Mouse (Mus musculus) stomach, postnatal 0 days (tissue): ENCODE results near the gene Tbl3. TPM values are rescaled to one million over a fixed set of nuclear protein-coding genes. Genes with fewer than 3 reads are reported as not detected.

Source experiments
- ATAC-seq: fragments of 200-750 bp; cut with Nextera tagmentation; 2 replicates; pipeline ENCODE4 v1.8.0; 2017; ENCODE audit not compliant: low FRiP score, low TSS enrichment
- DNase-seq: peaks from one replicate; pipeline ENCODE4 v3.0.0-alpha.2; 2016; ENCODE audit warnings: low spot score
- H3K27ac ChIP-seq: fragments of 300-500 bp; sonication (generic); replicated peaks from 2 replicates; pipeline ENCODE4 v1.5.1; 2014; ENCODE audit warnings: mild to moderate bottlenecking, control low read depth
- H3K27me3 ChIP-seq: fragments of 300-500 bp; sonication (generic); 2 replicates; pipeline ENCODE4 v1.6.1; 2014; ENCODE audit warnings: low read length; ENCODE audit not compliant: control insufficient read depth, insufficient read depth
- H3K36me3 ChIP-seq: fragments of 300-500 bp; sonication (generic); 2 replicates; pipeline ENCODE4 v1.6.1; 2014; ENCODE audit warnings: low read length, mixed read lengths; ENCODE audit not compliant: control insufficient read depth, insufficient read depth
- H3K4me1 ChIP-seq: fragments of 300-500 bp; sonication (generic); replicated peaks from 2 replicates; pipeline ENCODE4 v1.6.1; 2014; ENCODE audit warnings: antibody characterized with exemption; ENCODE audit not compliant: control insufficient read depth, insufficient read depth
- H3K4me2 ChIP-seq: fragments of 300-500 bp; sonication (generic); replicated peaks from 2 replicates; pipeline ENCODE4 v1.6.1; 2014; ENCODE audit warnings: low read depth, mild to moderate bottlenecking, control low read depth, moderate library complexity
- H3K4me3 ChIP-seq: fragments of 300-500 bp; sonication (generic); 2 replicates; pipeline ENCODE4 v1.5.1; 2014; ENCODE audit warnings: low read depth, low read length, control low read depth
- H3K9ac ChIP-seq: fragments of 300-500 bp; sonication (generic); 2 replicates; pipeline ENCODE4 v1.6.1; 2014; ENCODE audit warnings: mild to moderate bottlenecking, low read length, control low read depth, mixed read lengths
- H3K9me3 ChIP-seq: fragments of 300-500 bp; sonication (generic); 2 replicates; pipeline ENCODE4 v1.6.1; 2016; ENCODE audit warnings: low read length; ENCODE audit not compliant: control insufficient read depth
- CTCF ChIP-seq: IDR thresholded peaks from 2 replicates; pipeline ENCODE4 v1.5.1; 2016; ENCODE audit warnings: antibody characterized with exemption, low read depth, mild to moderate bottlenecking, moderate library complexity
- EP300 ChIP-seq: optimal IDR thresholded peaks from 2 replicates; pipeline ENCODE3; 2016; ENCODE audit warnings: antibody characterized with exemption
- WGBS: fragments of 180-500 bp; shearing (Covaris S2); extraction: QIAGEN DNeasy Blood & Tissue Kit; methylation state at CpG from one replicate; pipeline ENCODE4 v1.1.7; 2014; 5-methylcytosine and 5-hydroxymethylcytosine counted together
- polyA plus RNA-seq: library from polyadenylated mRNA; unstranded; fragments of >200 nt; fragmentation: Nextera tagmentation; extraction: Ambion mirVana; gene quantifications from 2 replicates; pipeline ENCODE4 v1.2.1, GENCODE M21; 2015

The Tbl3 gene
- polyA plus RNA-seq, result 33.7 and 36.3 TPM in 2 replicates

DNA sequence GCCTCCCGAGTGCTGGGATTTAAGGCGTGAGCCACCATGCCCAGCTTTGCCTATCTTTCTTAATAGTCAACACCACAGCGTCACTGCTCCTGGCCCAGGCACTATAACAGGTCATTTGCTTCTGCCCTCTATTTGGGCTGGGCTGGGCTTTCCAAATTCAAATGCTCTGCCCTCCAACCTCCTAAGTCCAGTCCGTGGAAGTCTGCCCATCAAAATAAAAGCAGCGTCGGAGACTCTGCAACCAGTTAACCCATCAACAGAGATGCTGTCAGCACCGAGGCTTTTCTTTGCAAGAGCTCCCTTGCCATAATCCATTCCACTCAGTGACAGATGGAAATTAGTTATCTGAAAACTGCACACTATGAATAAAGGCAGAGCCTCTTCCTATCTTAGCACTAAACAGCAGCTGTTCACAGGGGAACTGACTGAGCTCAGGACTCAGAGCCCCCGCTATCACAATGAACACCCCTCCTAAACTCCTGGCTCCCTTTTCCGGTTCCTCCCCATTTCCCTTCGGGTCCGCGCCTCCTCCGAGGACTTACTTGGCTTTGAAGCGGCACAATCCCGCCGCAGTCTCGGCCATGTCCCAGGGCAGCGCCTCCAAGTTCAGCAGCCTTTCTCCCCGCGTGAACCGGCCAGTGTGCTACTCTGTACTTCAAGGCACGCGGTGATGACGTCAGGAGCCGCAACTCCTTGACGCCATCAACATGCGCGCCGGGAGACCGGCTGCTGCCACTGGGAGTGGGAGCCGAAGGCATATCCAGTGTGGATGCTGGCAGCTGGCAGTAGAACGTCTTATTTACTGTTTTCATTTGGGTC, at the start of gene Tbl3:
Gene Tbl3, minus strand, starts transcription at position 679 of the 819 bp plus-strand sequence.
- Histone ChIP-seq H3K27ac (peak within 1 kb of the TSS; percentile 86), H3K36me3 (peaks cover 13% of the 10 kb centered on the region), H3K4me1 (no peaks in the 10 kb centered on the region), H3K4me2 (peak within 1 kb of the TSS; percentile 77), H3K4me3 (peak within 1 kb of the TSS; percentile 66), H3K9me3 (no peaks in the 10 kb centered on the region), H3K9ac (peak within 1 kb of the TSS; percentile 72), H3K27me3 (no peaks in the 10 kb centered on the region)
- ATAC-seq, result peak; percentile 85
- DNase-seq, result peak; percentile 96
- 2% methylated on average over 32 of the region's 32 CpGs for WGBS
- TF ChIP-seq CTCF (no peak), EP300 (no peak)

- Histone ChIP-seq H3K27me3 (peaks cover 13% of the 10 kb centered on the region; the same call in 1 of the 2 replicates), H3K9me3 (no peaks in the 10 kb centered on the region), H3K9ac (peak within 1 kb of the TSS; percentile 31; the same call in 1 of the 2 replicates), H3K27ac (no peak within 1 kb of the TSS), H3K4me3 (peak within 1 kb of the TSS; percentile 48), H3K36me3 (no peaks in the 10 kb centered on the region), H3K4me1 (peaks cover 8% of the 10 kb centered on the region), H3K4me2 (peak within 1 kb of the TSS; percentile 88)
- 2% methylated on average over 60 of the region's 82 CpGs for WGBS
- TF ChIP-seq CTCF, result no peak
- no peak for TF ChIP-seq EP300
- DNase-seq, result peak; percentile 60
- peak; percentile 77 for ATAC-seq
Observed at GRCm38 (mm10) chr17:24752415-24753394, 45.2 kb upstream of the Tbl3 start, which contains the start of gene Hs3st6. TSS of gene Hs3st6 (plus strand) at chr17:24752988.

DNA sequence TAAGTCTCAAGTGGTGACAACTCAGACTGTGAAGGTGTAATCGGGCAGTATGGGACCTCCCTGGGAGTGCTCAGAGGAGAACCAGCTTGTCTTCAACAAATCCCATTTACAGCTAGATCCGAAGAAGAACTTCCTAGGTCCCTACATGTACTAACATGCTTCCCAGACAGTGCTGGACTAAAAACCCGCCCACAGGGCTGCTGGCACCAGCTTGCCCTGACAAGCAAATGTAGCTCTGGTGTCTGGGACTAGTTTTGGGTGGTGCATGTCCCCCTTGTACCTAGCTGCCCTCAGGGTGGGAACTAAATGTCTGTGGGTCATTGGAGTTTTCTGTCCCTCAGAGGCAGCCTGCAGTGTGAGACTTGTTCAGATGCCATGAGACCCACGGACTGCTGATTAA, 44.1 kb upstream of the Tbl3 start:
- no peak overlapping the region for H3K9ac ChIP-seq
- DNase-seq (no peak), ATAC-seq (no peak)
- TF ChIP-seq CTCF (no peak), EP300 (no peak)
- no peak overlapping the region for H3K27ac ChIP-seq
- no peak overlapping the region for H3K4me3 ChIP-seq
- H3K4me1 ChIP-seq, result peaks cover 8% of the 10 kb centered on the region
- peak overlapping the region; percentile 20 for H3K4me2 ChIP-seq
- 12% methylated on average over 4 of the region's 4 CpGs for WGBS
- H3K27me3 ChIP-seq, result peaks cover 13% of the 10 kb centered on the region; the same call in 1 of the 2 replicates
- no peaks in the 10 kb centered on the region for H3K9me3 ChIP-seq
- no peaks in the 10 kb centered on the region for H3K36me3 ChIP-seq

DNA sequence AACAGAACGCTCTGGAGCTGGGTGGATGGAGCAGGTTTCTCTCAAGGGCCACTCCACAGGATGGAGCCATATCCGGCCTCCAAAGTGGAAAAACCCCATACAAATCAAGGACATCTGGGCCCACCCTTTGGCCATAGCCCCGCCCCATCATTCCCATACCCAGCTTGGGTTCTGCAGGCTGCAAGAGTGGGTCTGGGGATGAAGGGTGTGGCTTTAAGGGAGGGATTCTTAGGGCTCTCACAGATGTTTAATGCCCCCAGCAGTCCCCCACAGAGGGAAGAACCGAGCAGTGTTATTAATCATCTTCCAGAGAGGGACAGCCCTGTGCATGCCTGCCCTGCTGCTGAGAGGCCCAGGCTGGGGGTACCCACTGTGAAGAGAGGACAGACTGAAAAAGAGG, 39.5 kb upstream of the Tbl3 start:
- Histone ChIP-seq H3K4me3 (no peak overlapping the region), H3K9me3 (no peaks in the 10 kb centered on the region), H3K27me3 (no peaks in the 10 kb centered on the region), H3K9ac (no peak overlapping the region), H3K36me3 (0 out of 2 replicates have a peak, but pooled peaks cover 1% of the 10 kb centered on the region), H3K27ac (no peak overlapping the region), H3K4me1 (no peaks in the 10 kb centered on the region), H3K4me2 (no peak overlapping the region)
- no peak for DNase-seq
- 48% methylated on average over 4 of the region's 4 CpGs for WGBS
- no peak for ATAC-seq
- TF ChIP-seq EP300 (no peak), CTCF (no peak)

DNA sequence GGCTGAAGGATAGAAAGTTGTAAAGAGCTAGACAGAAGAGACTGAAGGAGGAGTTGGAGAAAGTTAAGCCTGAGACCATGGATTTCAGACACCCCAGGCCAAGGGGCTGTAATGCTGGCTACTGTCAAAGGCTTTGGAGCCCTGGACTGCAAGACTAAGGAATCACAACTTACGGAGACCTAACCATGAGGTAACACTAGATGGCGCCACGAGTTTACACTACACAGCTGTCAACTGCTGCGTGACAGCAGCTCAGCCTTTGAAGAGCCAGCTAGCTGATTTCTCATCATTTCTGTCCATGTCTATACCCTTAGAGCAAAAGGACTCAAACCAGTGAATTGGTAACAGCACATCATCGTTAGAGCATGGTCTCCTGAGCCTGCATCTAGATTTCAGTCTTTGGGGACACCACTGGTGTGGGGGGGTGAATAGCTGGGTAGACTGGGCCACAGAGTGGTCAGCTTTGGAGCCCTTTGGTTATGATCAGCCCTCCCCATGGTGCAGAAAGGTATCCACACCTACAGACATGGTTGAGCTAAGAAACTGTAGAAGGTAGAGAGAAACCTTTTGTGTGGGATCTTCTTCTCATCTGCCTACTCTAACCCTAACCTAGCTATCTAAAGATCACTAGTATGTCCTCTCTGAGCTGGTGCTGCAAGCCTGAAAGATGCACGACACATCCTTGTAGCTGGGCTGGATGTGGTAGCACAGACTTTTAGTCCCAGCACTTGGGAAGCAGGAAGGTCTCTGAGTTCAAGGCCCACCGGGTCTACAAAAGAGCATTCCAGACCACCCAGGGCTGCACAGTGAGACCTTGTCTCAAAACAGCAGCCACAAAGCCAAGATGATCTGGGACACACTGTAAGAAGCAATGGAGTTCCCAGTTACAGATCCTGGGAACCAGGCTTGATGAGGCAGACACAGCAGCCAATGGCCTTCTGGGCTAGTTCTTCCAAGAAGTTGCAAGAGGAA, 38.4 kb upstream of the Tbl3 start:
- H3K27ac ChIP-seq, result no peak overlapping the region
- H3K4me2 ChIP-seq, result no peak overlapping the region
- H3K27me3 ChIP-seq, result no peaks in the 10 kb centered on the region
- H3K9me3 ChIP-seq, result no peaks in the 10 kb centered on the region
- H3K9ac ChIP-seq, result no peak overlapping the region
- 16% methylated on average over 7 of the region's 7 CpGs for WGBS
- peaks cover 10% of the 10 kb centered on the region; the same call in 1 of the 2 replicates for H3K36me3 ChIP-seq
- ATAC-seq, result peak; percentile 77
- no peak overlapping the region for H3K4me3 ChIP-seq
- peak; percentile 97 for TF ChIP-seq CTCF
- TF ChIP-seq EP300, result no peak
- no peaks in the 10 kb centered on the region for H3K4me1 ChIP-seq
- peak; percentile 82 for DNase-seq
